Mouse (Mus musculus) forebrain, embryonic 16.5 days (tissue): ENCODE data around the gene Cpa4. TPM values are rescaled to one million over a fixed set of nuclear protein-coding genes. Genes with fewer than 3 reads are reported as not detected.

Experiments used
- ATAC-seq: fragments of 200-750 bp; cut with Nextera tagmentation; 2 replicates; pipeline ENCODE4 v1.8.0; 2017; ENCODE audit warnings: mild to moderate bottlenecking, moderate library complexity
- H3K27ac ChIP-seq: fragments of 300-500 bp; sonication (generic); 2 replicates; pipeline ENCODE4 v1.5.1; 2014; ENCODE audit warnings: low read length, control low read depth
- H3K27me3 ChIP-seq: fragments of 300-500 bp; sonication (generic); replicated peaks from 2 replicates; pipeline ENCODE4 v1.6.1; 2014; ENCODE audit warnings: low read length; ENCODE audit not compliant: control insufficient read depth, insufficient read depth
- H3K36me3 ChIP-seq: fragments of 300-500 bp; sonication (generic); 2 replicates; pipeline ENCODE4 v1.6.1; 2014; ENCODE audit not compliant: control insufficient read depth, insufficient read depth
- H3K4me1 ChIP-seq: fragments of 300-500 bp; sonication (generic); replicated peaks from 2 replicates; pipeline ENCODE4 v1.6.1; 2014; ENCODE audit warnings: low read length; ENCODE audit not compliant: control insufficient read depth, insufficient read depth
- H3K4me2 ChIP-seq: fragments of 300-500 bp; sonication (generic); 2 replicates; pipeline ENCODE4 v1.6.1; 2014; ENCODE audit warnings: mild to moderate bottlenecking, low read length, control low read depth
- H3K4me3 ChIP-seq: fragments of 300-500 bp; sonication (generic); replicated peaks from 2 replicates; pipeline ENCODE4 v1.5.1; 2014; ENCODE audit warnings: mild to moderate bottlenecking, low read length, control low read depth
- H3K9ac ChIP-seq: fragments of 300-500 bp; sonication (generic); replicated peaks from 2 replicates; pipeline ENCODE4 v1.6.1; 2014; ENCODE audit warnings: low read depth, low read length, control low read depth
- H3K9me3 ChIP-seq: fragments of 300-500 bp; sonication (generic); 2 replicates; pipeline ENCODE4 v1.6.1; 2016; ENCODE audit warnings: low read length; ENCODE audit not compliant: control insufficient read depth
- WGBS: fragments of 180-500 bp; shearing (Covaris S2); extraction: QIAGEN DNeasy Blood & Tissue Kit; methylation state at CpG from one replicate; pipeline ENCODE4 v1.1.7; 2014; 5-methylcytosine and 5-hydroxymethylcytosine counted together
- polyA plus RNA-seq: library from polyadenylated mRNA; unstranded; fragments of >200 nt; fragmentation: Nextera tagmentation; extraction: Ambion mirVana; gene quantifications from 2 replicates; pipeline ENCODE4 v1.2.1, GENCODE M21; 2015

The Cpa4 gene
- polyA plus RNA-seq: 1.0 and 1.6 TPM in 2 replicates

- H3K4me1 ChIP-seq: peaks cover 9% of the 10 kb centered on the region
- H3K9me3 ChIP-seq: no peaks in the 10 kb centered on the region
- no peaks in the 10 kb centered on the region for H3K36me3 ChIP-seq
- H3K9ac ChIP-seq: no peak within 1 kb of the TSS
- H3K4me3 ChIP-seq: no peak within 1 kb of the TSS
- H3K27me3 ChIP-seq: no peaks in the 10 kb centered on the region
- no peak for ATAC-seq
- WGBS: 50% methylated on average over 5 of the region's 5 CpGs
- H3K4me2 ChIP-seq: no peak within 1 kb of the TSS
- no peak within 1 kb of the TSS for H3K27ac ChIP-seq
These were observed at the start of gene Cpa4 for GRCm38 (mm10) chr6:30568069-30568468. TSS of gene Cpa4 (plus strand) at chr6:30568369.

GRCm38 (mm10) chr6:30520400-30520799 lies 47.8 kb upstream of the Cpa4 start:
- Histone ChIP-seq H3K9ac (no peak overlapping the region), H3K27ac (no peak overlapping the region), H3K36me3 (no peaks in the 10 kb centered on the region), H3K4me3 (no peak overlapping the region), H3K4me2 (no peak overlapping the region), H3K4me1 (peaks cover 4% of the 10 kb centered on the region; the same call in 1 of the 2 replicates), H3K9me3 (no peaks in the 10 kb centered on the region), H3K27me3 (no peaks in the 10 kb centered on the region)
- ATAC-seq: no peak
- WGBS: 68% methylated on average over 11 of the region's 11 CpGs

- no peak for ATAC-seq
- H3K9ac ChIP-seq: no peak overlapping the region
- H3K27me3 ChIP-seq: no peaks in the 10 kb centered on the region
- H3K4me2 ChIP-seq: no peak overlapping the region
- H3K36me3 ChIP-seq: no peaks in the 10 kb centered on the region
- H3K4me3 ChIP-seq: no peak overlapping the region
- peak overlapping the region; percentile 29; the same call in 1 of the 2 replicates for H3K27ac ChIP-seq
- peaks cover 23% of the 10 kb centered on the region for H3K4me1 ChIP-seq
- no peaks in the 10 kb centered on the region for H3K9me3 ChIP-seq
- WGBS: 13% methylated on average over 7 of the region's 7 CpGs
These were observed 42.5 kb upstream of the Cpa4 start for GRCm38 (mm10) chr6:30525456-30526332.

GRCm38 (mm10) chr6:30526586-30527515 lies 41.3 kb upstream of the Cpa4 start:
- peak overlapping the region; percentile 37 for H3K4me2 ChIP-seq
- WGBS: 4% methylated on average over 19 of the region's 19 CpGs
- peak overlapping the region; percentile 4; the same call in 1 of the 2 replicates for H3K4me3 ChIP-seq
- H3K36me3 ChIP-seq: no peaks in the 10 kb centered on the region
- no peaks in the 10 kb centered on the region for H3K9me3 ChIP-seq
- no peaks in the 10 kb centered on the region for H3K27me3 ChIP-seq
- H3K9ac ChIP-seq: peak overlapping the region; percentile 7; the same call in 1 of the 2 replicates
- H3K27ac ChIP-seq: peak overlapping the region; percentile 69
- H3K4me1 ChIP-seq: peaks cover 23% of the 10 kb centered on the region
- ATAC-seq: peak; percentile 81

GRCm38 (mm10) chr6:30528800-30529199 lies 39.4 kb upstream of the Cpa4 start:
- Histone ChIP-seq H3K4me3 (no peak overlapping the region), H3K9me3 (no peaks in the 10 kb centered on the region), H3K27me3 (no peaks in the 10 kb centered on the region), H3K36me3 (no peaks in the 10 kb centered on the region), H3K27ac (no peak overlapping the region), H3K4me2 (no peak overlapping the region), H3K9ac (no peak overlapping the region), H3K4me1 (peaks cover 23% of the 10 kb centered on the region)
- WGBS: 57% methylated on average over 6 of the region's 6 CpGs
- ATAC-seq: no peak

- Histone ChIP-seq H3K27me3 (no peaks in the 10 kb centered on the region), H3K9me3 (no peaks in the 10 kb centered on the region), H3K27ac (no peak overlapping the region), H3K4me1 (no peaks in the 10 kb centered on the region), H3K4me3 (no peak overlapping the region), H3K4me2 (no peak overlapping the region), H3K36me3 (no peaks in the 10 kb centered on the region), H3K9ac (no peak overlapping the region)
- ATAC-seq: no peak
- 51% methylated on average over 3 of the region's 3 CpGs for WGBS
These were observed 32.8 kb upstream of the Cpa4 start for GRCm38 (mm10) chr6:30535340-30535739.

GRCm38 (mm10) chr6:30538240-30538639 lies 29.9 kb upstream of the Cpa4 start:
- no peak overlapping the region for H3K9ac ChIP-seq
- no peaks in the 10 kb centered on the region for H3K27me3 ChIP-seq
- H3K9me3 ChIP-seq: no peaks in the 10 kb centered on the region
- no peak overlapping the region for H3K4me3 ChIP-seq
- H3K4me2 ChIP-seq: no peak overlapping the region
- no peaks in the 10 kb centered on the region for H3K4me1 ChIP-seq
- ATAC-seq: no peak
- 63% methylated on average over 10 of the region's 10 CpGs for WGBS
- no peaks in the 10 kb centered on the region for H3K36me3 ChIP-seq
- no peak overlapping the region for H3K27ac ChIP-seq

- H3K4me2 ChIP-seq: no peak overlapping the region
- no peaks in the 10 kb centered on the region for H3K36me3 ChIP-seq
- H3K9me3 ChIP-seq: no peaks in the 10 kb centered on the region
- no peak overlapping the region for H3K4me3 ChIP-seq
- no peak overlapping the region for H3K9ac ChIP-seq
- ATAC-seq: no peak
- H3K4me1 ChIP-seq: no peaks in the 10 kb centered on the region
- H3K27me3 ChIP-seq: no peaks in the 10 kb centered on the region
- WGBS: 77% methylated on average over 5 of the region's 5 CpGs
- H3K27ac ChIP-seq: no peak overlapping the region
These were observed 29.4 kb upstream of the Cpa4 start for GRCm38 (mm10) chr6:30538800-30539199.
